Mouse (Mus musculus) cerebellum, adult 9-10 months (tissue): ENCODE results near the gene Ebna1bp2.

Experiments
- DNase-seq: peaks from one replicate; pipeline ENCODE4 v3.0.0; 2022

Gene Ebna1bp2

GRCm38 (mm10) chr4:118620279-118620966, at the start of gene Ebna1bp2, which contains the start of gene Cfap57:
Gene Ebna1bp2 (plus strand): TSS chr4:118620799.
Gene Cfap57 (minus strand): TSS chr4:118620777.
- peak; percentile 95 for DNase-seq

- DNase-seq = no peak
Observed at GRCm38 (mm10) chr4:118571441-118571840, 49.2 kb upstream of the Ebna1bp2 start.

GRCm38 (mm10) chr4:118576097-118576496, 44.5 kb upstream of the Ebna1bp2 start:
- peak; percentile 49 for DNase-seq

- DNase-seq = no peak
Observed at GRCm38 (mm10) chr4:118579313-118579712, 41.3 kb upstream of the Ebna1bp2 start.

- no peak for DNase-seq
Observed at GRCm38 (mm10) chr4:118581508-118581907, 39.1 kb upstream of the Ebna1bp2 start.

GRCm38 (mm10) chr4:118582629-118583028, 38.0 kb upstream of the Ebna1bp2 start:
- no peak for DNase-seq

- DNase-seq = no peak
Observed at GRCm38 (mm10) chr4:118589053-118589732, 31.4 kb upstream of the Ebna1bp2 start.

- no peak for DNase-seq
Observed at GRCm38 (mm10) chr4:118589733-118590130, 30.9 kb upstream of the Ebna1bp2 start.

- DNase-seq = no peak
Observed at GRCm38 (mm10) chr4:118604065-118604464, 16.5 kb upstream of the Ebna1bp2 start.

- no peak for DNase-seq
Observed at GRCm38 (mm10) chr4:118609836-118610235, 10.8 kb upstream of the Ebna1bp2 start.

GRCm38 (mm10) chr4:118612619-118613018, 8.0 kb upstream of the Ebna1bp2 start:
- DNase-seq = no peak

GRCm38 (mm10) chr4:118615412-118615811, 5.2 kb upstream of the Ebna1bp2 start:
- no peak for DNase-seq

GRCm38 (mm10) chr4:118620967-118621320, 345 bp downstream of the Ebna1bp2 start:
- no peak for DNase-seq

- DNase-seq = no peak
Observed at GRCm38 (mm10) chr4:118621781-118622180, 1.2 kb downstream of the Ebna1bp2 start.

- DNase-seq = no peak
Observed at GRCm38 (mm10) chr4:118630261-118630660, 9.7 kb downstream of the Ebna1bp2 start.

GRCm38 (mm10) chr4:118642346-118643190, 22.0 kb downstream of the Ebna1bp2 start:
- DNase-seq = no peak

- peak; percentile 26 for DNase-seq
Observed at GRCm38 (mm10) chr4:118645234-118645633, 24.6 kb downstream of the Ebna1bp2 start.

- DNase-seq = no peak
Observed at GRCm38 (mm10) chr4:118658652-118659051, 38.1 kb downstream of the Ebna1bp2 start, which contains the start of gene Olfr62. Gene Olfr62 (plus strand): TSS chr4:118658952.
